Comparison of ENCODE assay signal across 14 mouse cellular contexts in the genomic region with DNA sequence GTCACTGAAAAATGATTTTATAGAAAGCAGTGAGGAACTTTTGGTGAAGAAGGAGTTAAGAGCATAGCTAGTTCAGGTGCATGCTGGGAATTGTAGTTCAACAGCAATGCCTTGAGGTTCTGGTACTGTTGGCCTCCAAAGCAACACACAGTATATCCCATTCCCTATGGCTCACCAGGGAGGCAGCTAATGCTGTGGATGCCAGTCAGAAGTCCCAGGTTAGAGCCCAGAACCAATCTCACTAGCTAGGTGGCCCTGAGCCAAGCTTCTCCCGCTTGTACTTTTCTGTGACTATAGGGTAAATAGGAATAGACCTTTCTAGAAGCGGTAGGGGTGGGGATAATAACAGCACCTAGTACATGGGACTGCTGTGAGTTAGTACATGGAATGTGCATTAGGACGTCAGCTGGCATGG. TPM values are rescaled to one million over a fixed set of nuclear protein-coding genes. Genes with fewer than 3 reads are reported as not detected.
DNase-seq lines count a peak whose midpoint lies in the region; ATAC-seq and TF ChIP-seq lines count a peak whose summit lies in the region.
"Had no signal": no experiment of that assay in that cellular context is flagged by ENCODE, and none has a peak within 500 bp of the region (broad histone marks: within the 10 kb centered on the region; RNA-seq: fewer than 3 reads in every experiment).

No protein-coding gene starts in this region.

- TF ChIP-seq EP300 in lung, postnatal 0 days (IDR thresholded peaks at IDR 0.05) = no peak

- H3K27ac ChIP-seq in forebrain, embryonic 14.5 days (ENCODE audit: low read depth, low read length) = no peak overlapping the region
- H3K27ac ChIP-seq in forebrain, embryonic 11.5 days (ENCODE audit: low read depth, low read length) = no peak overlapping the region
- H3K27ac ChIP-seq in lung, postnatal 0 days (ENCODE audit: low read length) = no peak overlapping the region
- H3K27ac ChIP-seq: embryonic facial prominence, embryonic 12.5 days had no signal

- peak; percentile 49 for ATAC-seq in forebrain, embryonic 14.5 days
- ATAC-seq in forebrain, embryonic 11.5 days (replicated peaks; ENCODE audit: low FRiP score) = no peak
- no peak for ATAC-seq in lung, postnatal 0 days
- peak; percentile 92 for ATAC-seq in frontal cortex, adult (ENCODE audit: low TSS enrichment)
- ATAC-seq: activated CD4-positive, CD25-positive, alpha-beta regulatory T cell, adult 4 months had no signal

- H3K27me3 ChIP-seq in forebrain, embryonic 14.5 days (replicated peaks; ENCODE audit: control insufficient read depth, insufficient read depth, low read length) = no peaks in the 10 kb centered on the region
- no peaks in the 10 kb centered on the region for H3K27me3 ChIP-seq in forebrain, embryonic 11.5 days (ENCODE audit: control insufficient read depth, insufficient read depth, low read length)
- no peaks in the 10 kb centered on the region for H3K27me3 ChIP-seq in lung, postnatal 0 days (replicated peaks; ENCODE audit: insufficient read depth, low read length)
- H3K27me3 ChIP-seq: embryonic facial prominence, embryonic 12.5 days had no signal

- no peak for TF ChIP-seq CTCF in lung, postnatal 0 days (IDR thresholded peaks at IDR 0.05)

- peaks cover 15% of the 10 kb centered on the region for H3K4me1 ChIP-seq in forebrain, embryonic 14.5 days (ENCODE audit: control insufficient read depth, insufficient read depth, low read length)
- no peaks in the 10 kb centered on the region for H3K4me1 ChIP-seq in forebrain, embryonic 11.5 days (replicated peaks; ENCODE audit: control insufficient read depth, insufficient read depth, low read length)
- no peaks in the 10 kb centered on the region for H3K4me1 ChIP-seq in lung, postnatal 0 days (ENCODE audit: insufficient read depth, low read depth, low read length)
- H3K4me1 ChIP-seq: embryonic facial prominence, embryonic 12.5 days had no signal

- no peaks in the 10 kb centered on the region for H3K36me3 ChIP-seq in forebrain, embryonic 14.5 days (ENCODE audit: control insufficient read depth, insufficient read depth, low read length)
- H3K36me3 ChIP-seq in forebrain, embryonic 11.5 days (ENCODE audit: control insufficient read depth, insufficient read depth, low read length) = no peaks in the 10 kb centered on the region
- no peaks in the 10 kb centered on the region for H3K36me3 ChIP-seq in lung, postnatal 0 days (ENCODE audit: insufficient read depth, low read length)
- H3K36me3 ChIP-seq: embryonic facial prominence, embryonic 12.5 days had no signal

- no peaks in the 10 kb centered on the region for H3K9me3 ChIP-seq in forebrain, embryonic 14.5 days (replicated peaks; ENCODE audit: control insufficient read depth, low read length)
- H3K9me3 ChIP-seq in forebrain, embryonic 11.5 days (ENCODE audit: control insufficient read depth, low read length) = no peaks in the 10 kb centered on the region
- no peaks in the 10 kb centered on the region for H3K9me3 ChIP-seq in lung, postnatal 0 days (ENCODE audit: low read length)
- H3K9me3 ChIP-seq: embryonic facial prominence, embryonic 12.5 days had no signal

- peak; percentile 55 for DNase-seq in forebrain, embryonic 14.5 days (ENCODE audit: low spot score)
- no peak for DNase-seq in forebrain, embryonic 11.5 days (ENCODE audit: low spot score)
- peak; percentile 19 for DNase-seq in lung, postnatal 0 days (ENCODE audit: low spot score)
- no peak for DNase-seq in lung, adult 18-20 months
- peak; percentile 58 for DNase-seq in right cerebral cortex, postnatal 25 days
- DNase-seq in lung, postnatal 25 days (ENCODE audit: low spot score) = no peak
- no peak for DNase-seq in adrenal gland, postnatal 4 days (ENCODE audit: low spot score in 2 of 2)
- DNase-seq: B cell, adult 2 months; kidney, postnatal 10 days; thymus, postnatal 36 days had no signal

- H3K4me2 ChIP-seq in forebrain, embryonic 14.5 days (ENCODE audit: low read length) = no peak overlapping the region
- H3K4me2 ChIP-seq in forebrain, embryonic 11.5 days (ENCODE audit: low read depth, low read length, severe bottlenecking) = no peak overlapping the region
- no peak overlapping the region for H3K4me2 ChIP-seq in lung, postnatal 0 days (replicated peaks; ENCODE audit: low read depth, low read length)
- H3K4me2 ChIP-seq: embryonic facial prominence, embryonic 12.5 days; heart, embryonic 11.5 days had no signal

- H3K4me3 ChIP-seq in forebrain, embryonic 14.5 days (ENCODE audit: low read depth, low read length) = no peak overlapping the region
- H3K4me3 ChIP-seq in forebrain, embryonic 11.5 days (ENCODE audit: low read depth, low read length) = no peak overlapping the region
- H3K4me3 ChIP-seq in lung, postnatal 0 days (ENCODE audit: low read depth, low read length) = no peak overlapping the region
- H3K4me3 ChIP-seq: embryonic facial prominence, embryonic 12.5 days had no signal

- no peak overlapping the region for H3K9ac ChIP-seq in forebrain, embryonic 14.5 days (ENCODE audit: low read length)
- no peak overlapping the region for H3K9ac ChIP-seq in forebrain, embryonic 11.5 days (ENCODE audit: low read length)
- H3K9ac ChIP-seq in lung, postnatal 0 days (replicated peaks; ENCODE audit: low read depth) = no peak overlapping the region
- H3K9ac ChIP-seq: embryonic facial prominence, embryonic 12.5 days had no signal

- WGBS in forebrain, embryonic 14.5 days = 56% methylated on average over 3 of the region's 3 CpGs
- WGBS in forebrain, embryonic 11.5 days = 86% methylated on average over 3 of the region's 3 CpGs
- WGBS in lung, postnatal 0 days = 63% methylated on average over 3 of the region's 3 CpGs

RNA-seq across cellular contexts. Expression of a gene that starts 5.7 kb away (rescaled TPM):
- polyA plus RNA-seq in forebrain, embryonic 14.5 days (2014; fragmentation: Nextera tagmentation; extraction: Ambion mirVana) = 8.8 and 13.3 TPM in 2 replicates
- polyA plus RNA-seq in forebrain, embryonic 11.5 days (2014; fragmentation: Nextera tagmentation; extraction: Ambion mirVana) = 0.69 and 1.2 TPM in 2 replicates
- 0.07 TPM in 1 of 2 replicates, not detected in the other for polyA plus RNA-seq in lung, postnatal 0 days (2015; fragmentation: Nextera tagmentation; extraction: Ambion mirVana)
- 1 to 10 TPM; 4.6 to 5.3 TPM for total RNA-seq in adrenal gland, postnatal 4 days (2021)
- polyA plus RNA-seq: activated CD4-positive, CD25-positive, alpha-beta regulatory T cell, adult 4 months had no signal

RNA-seq across cellular contexts. Expression of a gene that starts 34.7 kb away (rescaled TPM):
- polyA plus RNA-seq in forebrain, embryonic 14.5 days (2014; fragmentation: Nextera tagmentation; extraction: Ambion mirVana) = 38.9 and 44.5 TPM in 2 replicates
- polyA plus RNA-seq in forebrain, embryonic 11.5 days (2014; fragmentation: Nextera tagmentation; extraction: Ambion mirVana) = 47.2 and 50.3 TPM in 2 replicates
- polyA plus RNA-seq in lung, postnatal 0 days (2015; fragmentation: Nextera tagmentation; extraction: Ambion mirVana) = 20.2 and 20.8 TPM in 2 replicates
- total RNA-seq in adrenal gland, postnatal 4 days (2021) = 10 to 100 TPM; 16.6 to 19.3 TPM

Comparison
In these comparisons a context has a peak if more than half of its experiments do, and no peak if none do; other contexts are left out.
1. ATAC-seq: peak in forebrain, embryonic 14.5 days (single experiment) and frontal cortex, adult (single experiment); none in forebrain, embryonic 11.5 days (single experiment) and lung, postnatal 0 days (single experiment).
2. DNase-seq: peak in forebrain, embryonic 14.5 days (single experiment), lung, postnatal 0 days (single experiment) and right cerebral cortex, postnatal 25 days (single experiment); none in forebrain, embryonic 11.5 days (single experiment), lung, adult 18-20 months (0 of 2), lung, postnatal 25 days (single experiment) and adrenal gland, postnatal 4 days (0 of 2).